Mouse (Mus musculus) CH12.LX (cell line): ENCODE data around the gene Gm49387. TPM values are rescaled to one million over a fixed set of nuclear protein-coding genes. Genes with fewer than 3 reads are reported as not detected.

Source experiments
- DNase-seq: peaks from one replicate; pipeline ENCODE4 v3.0.0-alpha.2; 2013; ENCODE audit errors: extremely low read depth
- H3K27ac ChIP-seq: 2 replicates; pipeline ENCODE4 v1.5.1; 2012; ENCODE audit warnings: low read depth, mild to moderate bottlenecking, control low read depth, moderate library complexity; ENCODE audit not compliant: insufficient read depth
- H3K27me3 ChIP-seq: replicated peaks from 2 replicates; pipeline ENCODE3; 2012; ENCODE audit warnings: inconsistent platforms
- H3K36me3 ChIP-seq, 2 experiments: replicated peaks in 1 of 2; 2 replicates each; pipeline versions ENCODE3 to v1.6.1; 2012; ENCODE audit warnings: inconsistent platforms in 1 of 2, low read length in 1 of 2, mild to moderate bottlenecking in 1 of 2, mixed read lengths in 1 of 2, moderate library complexity in 1 of 2; ENCODE audit not compliant: control insufficient read depth in 1 of 2, insufficient read depth in 1 of 2
- H3K4me1 ChIP-seq, 2 experiments: 2 replicates each; pipeline ENCODE4 v1.6.1; 2012; ENCODE audit warnings: inconsistent platforms in 1 of 2, moderate library complexity in 1 of 2; ENCODE audit not compliant: insufficient read depth in 2 of 2, control insufficient read depth in 1 of 2
- H3K4me2 ChIP-seq: 2 replicates; pipeline ENCODE4 v1.6.1; 2012; ENCODE audit warnings: low read depth, mild to moderate bottlenecking, control low read depth; ENCODE audit not compliant: poor library complexity, insufficient read depth, severe bottlenecking
- H3K4me3 ChIP-seq, 3 experiments: fragments of 150-350 bp in 1 of 3; sonication (generic) in 1 of 3; replicated peaks in 1 of 3; 2 replicates each; pipeline versions ENCODE3 to v1.5.1; 2011 to 2012; ENCODE audit warnings: low read depth in 2 of 3, low read length in 2 of 3, mild to moderate bottlenecking in 2 of 3, moderate library complexity in 2 of 3, control low read depth in 1 of 3, improper control_type of control experiment in 1 of 3, inconsistent platforms in 1 of 3, mixed read lengths in 1 of 3; ENCODE audit not compliant: poor library complexity in 1 of 3
- H3K79me2 ChIP-seq: replicated peaks from 2 replicates; pipeline ENCODE4 v1.6.1; 2012; ENCODE audit warnings: mild to moderate bottlenecking, moderate library complexity; ENCODE audit not compliant: control insufficient read depth, poor library complexity, insufficient read depth, severe bottlenecking; ENCODE audit errors: extremely low read depth
- H3K9ac ChIP-seq: 2 replicates; pipeline ENCODE4 v1.6.1; 2012; ENCODE audit warnings: low read depth, mild to moderate bottlenecking, control low read depth, moderate library complexity; ENCODE audit not compliant: insufficient read depth
- H3K9me3 ChIP-seq: replicated peaks from 2 replicates; pipeline ENCODE3; 2012; ENCODE audit warnings: low read length, inconsistent platforms, mixed read lengths
- CHD1 ChIP-seq: IDR thresholded peaks from 2 replicates; pipeline ENCODE4 v1.6.1; 2012; ENCODE audit warnings: low read depth, low read length, improper control_type of control experiment, inconsistent platforms
- CTCF ChIP-seq, 2 experiments: IDR thresholded peaks in 1 of 2; conservative IDR thresholded peaks in 1 of 2; 2 replicates each; pipeline ENCODE4 v1.5.1; 2011 to 2012; ENCODE audit warnings: low read depth in 2 of 2, low read length in 2 of 2, improper control_type of control experiment in 1 of 2, inconsistent platforms in 1 of 2, mild to moderate bottlenecking in 1 of 2, moderate library complexity in 1 of 2
- E2F4 ChIP-seq: IDR thresholded peaks from 2 replicates; pipeline ENCODE4 v1.6.1; 2011; ENCODE audit warnings: low read depth, low read length, improper control_type of control experiment; ENCODE audit not compliant: insufficient replicate concordance
- GABPA ChIP-seq: IDR thresholded peaks from 2 replicates; pipeline ENCODE4 v1.6.1; 2012; ENCODE audit warnings: low read depth, low read length, improper control_type of control experiment, inconsistent platforms; ENCODE audit not compliant: insufficient replicate concordance
- IRF4 ChIP-seq: IDR thresholded peaks from 2 replicates; pipeline ENCODE4 v1.6.1; 2014; ENCODE audit warnings: low read depth, mild to moderate bottlenecking, inconsistent platforms, low read length, improper control_type of control experiment
- JUND ChIP-seq: conservative IDR thresholded peaks from 2 replicates; pipeline ENCODE4 v1.6.1; 2011; ENCODE audit warnings: low read depth, low read length, improper control_type of control experiment
- MAX ChIP-seq: IDR thresholded peaks from 2 replicates; pipeline ENCODE4 v1.6.1; 2011; ENCODE audit warnings: low read length, improper control_type of control experiment
- MEF2A ChIP-seq: IDR thresholded peaks from 2 replicates; pipeline ENCODE4 v1.6.1; 2014; ENCODE audit warnings: low read depth, mild to moderate bottlenecking, inconsistent platforms, low read length, improper control_type of control experiment, borderline replicate concordance
- MYC ChIP-seq: IDR thresholded peaks from 2 replicates; pipeline ENCODE4 v1.6.1; 2011; ENCODE audit warnings: low read depth, mild to moderate bottlenecking, improper control_type of control experiment, low read length
- NRF1 ChIP-seq: IDR thresholded peaks from 2 replicates; pipeline ENCODE4 v1.6.1; 2014; ENCODE audit warnings: low read depth, mild to moderate bottlenecking, inconsistent platforms, low read length, improper control_type of control experiment, moderate library complexity
- PAX5 ChIP-seq: IDR thresholded peaks from 2 replicates; pipeline ENCODE4 v1.6.1; 2012; ENCODE audit warnings: low read length, inconsistent platforms, mixed read lengths
- RAD21 ChIP-seq: IDR thresholded peaks from 2 replicates; pipeline ENCODE4 v1.6.1; 2011; ENCODE audit warnings: low read depth, mild to moderate bottlenecking, low read length, improper control_type of control experiment, moderate library complexity
- SMC3 ChIP-seq: IDR thresholded peaks from 2 replicates; pipeline ENCODE4 v1.6.1; 2011; ENCODE audit warnings: low read depth, low read length, improper control_type of control experiment
- TBP ChIP-seq: conservative IDR thresholded peaks from 2 replicates; pipeline ENCODE4 v1.6.1; 2011; ENCODE audit warnings: low read depth, low read length, improper control_type of control experiment
- TCF12 ChIP-seq: IDR thresholded peaks from 2 replicates; pipeline ENCODE4 v1.6.1; 2014; ENCODE audit warnings: low read depth, mild to moderate bottlenecking, inconsistent platforms, low read length, improper control_type of control experiment
- USF1 ChIP-seq: IDR thresholded peaks from 2 replicates; pipeline ENCODE4 v1.6.1; 2014; ENCODE audit warnings: low read depth, mild to moderate bottlenecking, inconsistent platforms, low read length, improper control_type of control experiment
- USF2 ChIP-seq: conservative IDR thresholded peaks from 2 replicates; pipeline ENCODE4 v1.6.1; 2011; ENCODE audit warnings: low read depth, low read length, improper control_type of control experiment
- ZNF384 ChIP-seq: IDR thresholded peaks from 2 replicates; pipeline ENCODE4 v1.6.1; 2012; ENCODE audit warnings: low read depth, low read length, improper control_type of control experiment, inconsistent platforms
- dilution Hi-C: fragments of 300-500 bp; cut with MboI; formaldehyde crosslinking; loops from 2 replicates; pipeline ENCODE4 v1.14.3; 2020; ENCODE audit warnings: low sequenced_read_pairs; ENCODE audit not compliant: extremely low pct_unique_long_range_greater_than_20kb, extremely low pct_ligation_motif_present
- in situ Hi-C: fragments of 300-500 bp; cut with MboI; formaldehyde crosslinking; loops from 3 replicates; pipeline ENCODE4 v1.14.3; 2019; ENCODE audit warnings: low sequenced_read_pairs, low pct_ligation_motif_present, low pct_unique_long_range_greater_than_20kb, mixed read lengths
- polyA plus RNA-seq: library from polyadenylated mRNA; unstranded; fragments of >175 nt; gene quantifications from 2 replicates; pipeline ENCODE4 v1.2.1, GENCODE M21; 2012; ENCODE audit warnings: low read depth; ENCODE audit not compliant: insufficient read length
- total RNA-seq, 2 experiments: library from RNA; depleted of rRNA; stranded (reverse); fragments of 300-350 nt in 1 of 2; fragments of >200 nt in 1 of 2; gene quantifications; 2 replicates each; pipeline ENCODE4 v1.2.3; 2012 to 2014

Gene Gm49387
- total and polyA plus RNA-seq, 3 experiments, result 0.71 TPM; not detected in 2

GRCm38 (mm10) chr14:31644931-31645547, 4.4 kb upstream of the Gm49387 start:
- Histone ChIP-seq H3K27me3 (no peaks in the 10 kb centered on the region), H3K4me3 (no peak overlapping the region), H3K27ac (no peak overlapping the region), H3K79me2 (no peaks in the 10 kb centered on the region; the same call in 1 of the 2 replicates), H3K36me3 (peaks cover 0 to 12% of the 10 kb centered on the region in 2 experiments), H3K4me1 (peaks cover under 1 to 29% of the 10 kb centered on the region in 2 experiments; a peak in 3 of 4 replicates), H3K9ac (no peak overlapping the region), H3K9me3 (peaks cover 2% of the 10 kb centered on the region), H3K4me2 (no peak overlapping the region)
- TF ChIP-seq ZNF384 (no peak), NRF1 (no peak), IRF4 (no peak), USF2 (no peak), PAX5 (no peak), MAX (no peak), MEF2A (no peak), CHD1 (no peak), USF1 (no peak), CTCF (conservative IDR thresholded peaks at IDR 0.05 in 1 of 2, IDR thresholded peaks at IDR 0.05 in 1 of 2; ENCODE audit: low read depth in 2 of 2, low read length in 2 of 2) (peak; percentile 58 to 65), SMC3 (peak; percentile 51), TCF12 (no peak), GABPA (no peak), RAD21 (peak; percentile 58), MYC (no peak), E2F4 (no peak), TBP (no peak)
- in situ Hi-C loops (no loop called here), dilution Hi-C loops (no loop called here)
- DNase-seq, result peak; percentile 46

- Histone ChIP-seq H3K4me1 (peaks cover 3 to 33% of the 10 kb centered on the region in 2 experiments), H3K9ac (no peak overlapping the region), H3K27me3 (no peaks in the 10 kb centered on the region), H3K4me3 (no peak overlapping the region), H3K4me2 (no peak overlapping the region), H3K79me2 (no peaks in the 10 kb centered on the region; the same call in 1 of the 2 replicates), H3K9me3 (peaks cover 2% of the 10 kb centered on the region), H3K27ac (no peak overlapping the region), H3K36me3 (peaks cover 0 to 12% of the 10 kb centered on the region in 2 experiments)
- DNase-seq, result no peak
- TF ChIP-seq TBP, result no peak
- TF ChIP-seq JUND, result no peak
- dilution Hi-C loops, result no loop called here
- in situ Hi-C loops, result no loop called here
These were observed 3.6 kb upstream of the Gm49387 start for GRCm38 (mm10) chr14:31644183-31644830.
